Mouse (Mus musculus): Measurements from ENCODE around the gene Lrp2. TPM values are rescaled to one million over a fixed set of nuclear protein-coding genes. Genes with fewer than 3 reads are reported as not detected.
A peak's percentile ranks its signal among the peaks of the same experiment; 100 is the strongest.
"Not testable (repeated sequence)": the region's sequence is repeated elsewhere in the genome, so short reads cannot be mapped to it uniquely, and the experiment has no call there.

Lrp2 gene
- polyA plus RNA-seq, 1 experiment from 2014 or later, result 2.1 TPM

DNA sequence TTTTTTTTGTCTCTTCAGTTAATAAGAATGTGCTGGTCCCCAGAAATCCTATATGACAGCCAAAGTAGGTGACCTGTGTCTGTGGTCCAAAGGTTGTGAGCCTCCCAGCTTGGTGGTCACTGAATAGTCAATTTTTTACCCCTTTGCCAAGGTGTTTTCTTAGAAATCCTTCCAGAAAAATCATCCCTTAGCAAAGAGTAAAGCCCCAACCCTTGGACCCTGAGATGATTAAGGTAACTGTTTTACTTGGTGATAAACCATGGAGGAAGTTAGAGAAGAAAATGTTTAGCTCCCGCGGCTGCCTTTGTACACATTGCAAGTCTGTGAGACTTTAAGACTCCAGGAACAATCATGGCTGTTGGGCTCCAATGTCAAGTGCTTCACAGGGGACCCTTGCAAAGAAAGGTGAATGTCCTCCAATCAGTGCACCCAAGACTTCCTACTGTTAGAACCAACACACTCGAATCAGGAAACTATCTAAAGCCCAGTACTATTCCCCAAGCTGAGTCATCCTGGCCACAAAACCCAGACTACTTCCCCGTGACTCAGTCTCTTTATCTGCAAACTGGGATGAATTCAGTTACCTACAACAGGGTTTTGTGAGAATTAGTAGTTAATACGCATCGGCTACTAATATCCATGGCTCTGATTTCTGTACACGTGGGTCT lies 18.0 kb upstream of the Lrp2 start:
- H3K9me3 ChIP-seq, result no peaks in the 10 kb centered on the region
- ATAC-seq, result peak; percentile 90
- no peaks in the 10 kb centered on the region for H3K4me1 ChIP-seq (replicated peaks)
- no peak overlapping the region for H3K9ac ChIP-seq
- H3K4me3 ChIP-seq (replicated peaks), result no peak overlapping the region
- no peak overlapping the region for H3K4me2 ChIP-seq (replicated peaks)
- 72% methylated on average over 7 of the region's 7 CpGs for WGBS
- H3K27ac ChIP-seq, result peak overlapping the region; percentile 61
- H3K36me3 ChIP-seq, result no peaks in the 10 kb centered on the region
- H3K27me3 ChIP-seq (replicated peaks), result no peaks in the 10 kb centered on the region

- H3K9me3 ChIP-seq, result no peaks in the 10 kb centered on the region
- no peak overlapping the region for H3K9ac ChIP-seq
- H3K27me3 ChIP-seq (replicated peaks), result peaks cover 8% of the 10 kb centered on the region; the same call in 1 of the 2 replicates
- ATAC-seq, result no peak
- H3K36me3 ChIP-seq, result no peaks in the 10 kb centered on the region
- H3K27ac ChIP-seq, result no peak overlapping the region
- H3K4me3 ChIP-seq (replicated peaks), result no peak overlapping the region
- no peaks in the 10 kb centered on the region for H3K4me1 ChIP-seq (replicated peaks)
- H3K4me2 ChIP-seq (replicated peaks), result no peak overlapping the region
- WGBS, result 84% methylated on average over 2 of the region's 2 CpGs
These were observed 7.3 kb upstream of the Lrp2 start for GRCm38 (mm10) chr2:69593168-69593567.

- peaks cover 15% of the 10 kb centered on the region for H3K27me3 ChIP-seq (replicated peaks)
- H3K27ac ChIP-seq, result no peak overlapping the region
- no peaks in the 10 kb centered on the region for H3K9me3 ChIP-seq
- H3K4me3 ChIP-seq (replicated peaks), result no peak overlapping the region
- H3K4me2 ChIP-seq (replicated peaks), result no peak overlapping the region
- ATAC-seq, result no peak
- H3K36me3 ChIP-seq, result no peaks in the 10 kb centered on the region
- H3K9ac ChIP-seq, result no peak overlapping the region
- WGBS, result 47% methylated on average over 1 of the region's 1 CpGs
- H3K4me1 ChIP-seq (replicated peaks), result peaks cover 6% of the 10 kb centered on the region
These were observed 6.7 kb upstream of the Lrp2 start for GRCm38 (mm10) chr2:69592536-69592935.

GRCm38 (mm10) chr2:69591966-69592505 lies 6.2 kb upstream of the Lrp2 start:
- Histone ChIP-seq H3K4me2 (replicated peaks) (no peak overlapping the region), H3K9ac (no peak overlapping the region), H3K4me3 (replicated peaks) (no peak overlapping the region), H3K9me3 (no peaks in the 10 kb centered on the region), H3K27me3 (replicated peaks) (peaks cover 20% of the 10 kb centered on the region), H3K36me3 (no peaks in the 10 kb centered on the region), H3K27ac (no peak overlapping the region), H3K4me1 (replicated peaks) (peaks cover 9% of the 10 kb centered on the region)
- WGBS, result 72% methylated on average over 7 of the region's 7 CpGs
- no peak for ATAC-seq

GRCm38 (mm10) chr2:69590548-69590947 lies 4.7 kb upstream of the Lrp2 start:
- WGBS, result 82% methylated on average over 1 of the region's 1 CpGs
- no peaks in the 10 kb centered on the region for H3K9me3 ChIP-seq
- ATAC-seq, result no peak

GRCm38 (mm10) chr2:69587896-69588295 lies 2.0 kb upstream of the Lrp2 start:
- no peak for ATAC-seq
- Histone ChIP-seq H3K4me1 (replicated peaks) (peaks cover 18% of the 10 kb centered on the region), H3K4me3 (replicated peaks) (peak overlapping the region; percentile 62; the same call in 1 of the 2 replicates), H3K27ac (no peak overlapping the region), H3K36me3 (no peaks in the 10 kb centered on the region), H3K9ac (no peak overlapping the region), H3K9me3 (no peaks in the 10 kb centered on the region), H3K4me2 (replicated peaks) (peak overlapping the region; percentile 100), H3K27me3 (replicated peaks) (peaks cover 41% of the 10 kb centered on the region)
- under 1% methylated on average over 23 of the region's 23 CpGs for WGBS

More at GRCm38 (mm10) chr2:69590548-69590947, 4.7 kb upstream of the Lrp2 start:
- Histone ChIP-seq H3K27ac (no peak overlapping the region), H3K27me3 (replicated peaks) (peaks cover 27% of the 10 kb centered on the region), H3K4me1 (replicated peaks) (peaks cover 12% of the 10 kb centered on the region), H3K36me3 (no peaks in the 10 kb centered on the region), H3K9ac (no peak overlapping the region), H3K4me2 (replicated peaks) (no peak overlapping the region), H3K4me3 (replicated peaks) (no peak overlapping the region)

GRCm38 (mm10) chr2:69586821-69587728 lies 1.2 kb upstream of the Lrp2 start:
- WGBS, result 3% methylated on average over 26 of the region's 26 CpGs
- Histone ChIP-seq H3K4me3 (replicated peaks) (peak overlapping the region; percentile 62), H3K27ac (no peak overlapping the region), H3K9ac (no peak overlapping the region), H3K9me3 (no peaks in the 10 kb centered on the region), H3K36me3 (no peaks in the 10 kb centered on the region), H3K4me2 (replicated peaks) (peak overlapping the region; percentile 100), H3K27me3 (replicated peaks) (peaks cover 41% of the 10 kb centered on the region), H3K4me1 (replicated peaks) (peaks cover 18% of the 10 kb centered on the region)
- no peak for ATAC-seq

DNA sequence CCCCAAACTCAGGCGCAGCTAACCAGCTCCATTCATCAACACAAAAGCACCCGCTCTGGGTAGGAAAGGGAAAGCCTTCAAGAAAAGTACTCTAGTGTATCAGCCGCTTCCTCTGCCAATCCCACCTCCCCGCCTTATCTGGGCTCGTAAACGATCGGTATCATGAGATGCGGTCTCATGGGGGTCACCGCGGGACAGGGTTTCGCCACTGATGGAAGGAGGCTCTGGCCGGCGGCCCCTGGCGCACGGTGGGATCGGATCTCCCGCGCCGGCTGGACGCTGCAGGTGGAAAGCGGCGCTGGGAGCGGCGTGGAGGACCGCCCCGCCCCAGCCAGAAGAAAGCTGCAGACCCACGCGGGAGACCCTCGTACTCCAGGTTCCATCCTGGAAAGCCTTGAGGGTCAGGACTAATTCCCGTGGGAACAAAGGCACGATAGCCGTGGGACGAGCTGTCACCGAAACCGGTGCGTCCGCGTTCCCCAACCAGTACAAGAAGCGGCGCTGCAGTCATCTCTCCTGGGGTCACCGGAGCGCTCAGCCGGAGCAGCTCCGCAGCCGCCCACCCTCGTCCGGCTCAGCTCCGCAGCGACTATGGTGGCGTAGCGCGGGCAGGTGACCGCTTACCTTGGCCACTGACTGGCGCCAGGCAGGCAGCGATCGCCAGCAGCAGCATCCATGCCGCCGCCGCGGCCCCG lies 527 bp downstream of the Lrp2 start:
- no peak overlapping the region for H3K27ac ChIP-seq
- peak; percentile 60 for ATAC-seq
- H3K27me3 ChIP-seq (replicated peaks), result peaks cover 41% of the 10 kb centered on the region
- under 1% methylated on average over 61 of the region's 61 CpGs for WGBS
- peak overlapping the region; percentile 62 for H3K4me3 ChIP-seq (replicated peaks)
- peak overlapping the region; percentile 40 for H3K9ac ChIP-seq
- no peaks in the 10 kb centered on the region for H3K9me3 ChIP-seq
- peak overlapping the region; percentile 100 for H3K4me2 ChIP-seq (replicated peaks)
- H3K36me3 ChIP-seq, result no peaks in the 10 kb centered on the region
- H3K4me1 ChIP-seq (replicated peaks), result peaks cover 18% of the 10 kb centered on the region

DNA sequence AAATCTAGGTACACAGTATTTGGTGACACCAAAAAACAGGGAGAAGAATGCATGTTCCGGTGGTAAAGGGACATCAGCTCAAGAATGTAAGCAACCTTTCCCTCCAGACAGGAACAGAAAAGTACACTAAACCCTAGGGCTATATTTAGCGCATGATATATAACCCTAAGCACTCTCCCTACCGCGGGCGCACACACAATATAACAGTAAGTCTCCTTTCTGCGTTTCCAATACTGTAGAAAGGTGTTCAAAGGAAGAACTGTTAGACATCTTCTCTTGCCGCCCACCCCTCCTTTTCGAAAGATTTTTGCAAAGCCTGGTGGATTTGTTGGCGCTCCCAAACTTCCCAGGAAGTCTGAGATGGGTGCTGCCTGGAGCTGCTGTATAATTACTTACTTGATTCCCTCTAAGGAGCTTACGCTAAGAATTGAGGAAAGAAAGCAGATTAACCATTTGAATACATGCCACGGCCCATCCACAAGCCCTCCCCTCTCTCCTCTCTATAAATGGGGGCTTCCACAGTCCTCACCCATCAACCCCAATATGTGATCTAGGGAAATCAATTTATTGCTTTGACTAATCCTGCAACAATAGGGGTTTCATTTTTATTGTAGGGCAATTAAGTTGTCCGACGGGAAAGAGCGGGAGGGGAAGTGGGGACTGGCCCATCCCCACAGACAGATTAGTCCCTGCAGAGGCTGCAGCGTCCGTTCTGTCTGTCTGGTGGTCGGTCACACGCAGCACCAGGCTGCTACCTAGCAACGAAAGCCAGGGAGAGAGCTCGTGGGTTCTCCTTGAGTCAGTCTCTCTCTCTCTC lies 1.5 kb downstream of the Lrp2 start:
- Histone ChIP-seq H3K4me2 (replicated peaks) (peak overlapping the region; percentile 100), H3K4me1 (replicated peaks) (peaks cover 18% of the 10 kb centered on the region), H3K9ac (no peak overlapping the region), H3K36me3 (no peaks in the 10 kb centered on the region), H3K27ac (no peak overlapping the region), H3K27me3 (replicated peaks) (peaks cover 38% of the 10 kb centered on the region), H3K4me3 (replicated peaks) (peak overlapping the region; percentile 22), H3K9me3 (no peaks in the 10 kb centered on the region)
- 0 out of 2 replicates have a peak, but pooled peaks have one; percentile 24 for ATAC-seq
- WGBS, result 3% methylated on average over 20 of the region's 20 CpGs

GRCm38 (mm10) chr2:69582861-69583260 lies 3.0 kb downstream of the Lrp2 start:
- Histone ChIP-seq H3K9me3 (no peaks in the 10 kb centered on the region), H3K4me1 (replicated peaks) (peaks cover 15% of the 10 kb centered on the region), H3K4me3 (replicated peaks) (no peak overlapping the region), H3K27ac (no peak overlapping the region), H3K27me3 (replicated peaks) (peaks cover 30% of the 10 kb centered on the region), H3K9ac (no peak overlapping the region), H3K4me2 (replicated peaks) (no peak overlapping the region), H3K36me3 (no peaks in the 10 kb centered on the region)
- ATAC-seq, result no peak
- 46% methylated on average over 7 of the region's 7 CpGs for WGBS

GRCm38 (mm10) chr2:69582068-69582467 lies 3.8 kb downstream of the Lrp2 start:
- H3K27ac ChIP-seq, ATAC-seq: not testable (repeated sequence)

More at GRCm38 (mm10) chr2:69582068-69582467, 3.8 kb downstream of the Lrp2 start:
- not testable (repeated sequence) for H3K4me2 ChIP-seq (replicated peaks); H3K4me1 ChIP-seq (replicated peaks); H3K4me3 ChIP-seq (replicated peaks); H3K9ac ChIP-seq; H3K36me3 ChIP-seq; H3K9me3 ChIP-seq
- 91% methylated on average over 4 of the region's 4 CpGs for WGBS
- peaks cover 22% of the 10 kb centered on the region for H3K27me3 ChIP-seq (replicated peaks)
